Mouse (Mus musculus) lung, embryonic 16.5 days (tissue): ENCODE measurements around the gene D16Ertd472e. TPM values are rescaled to one million over a fixed set of nuclear protein-coding genes. Genes with fewer than 3 reads are reported as not detected.

Source experiments
- polyA plus RNA-seq: library from polyadenylated mRNA; unstranded; fragments of >200 nt; fragmentation: Nextera tagmentation; extraction: Ambion mirVana; gene quantifications from 2 replicates; pipeline ENCODE4 v1.2.1, GENCODE M21; 2015

The D16Ertd472e gene
- polyA plus RNA-seq, 1 experiment from 2014 or later, result 13.4 TPM

Other genes with a start within 250 kb of the D16Ertd472e start
- gene Btg3, start 199.5 kb downstream of the D16Ertd472e start, polyA plus RNA-seq, result 35.7 and 43.7 TPM in 2 replicates